Comparison of ENCODE assay signal across 22 mouse cellular contexts in genomic region chr7:80843910-80844640, GRCm38 (mm10). TPM values are rescaled to one million over a fixed set of nuclear protein-coding genes. Genes with fewer than 3 reads are reported as not detected.
A peak's percentile ranks its signal among the peaks of the same experiment; 100 is the strongest.
DNase-seq lines count a peak whose midpoint lies in the region; ATAC-seq and TF ChIP-seq lines count a peak whose summit lies in the region.
"Had no signal": no experiment of that assay in that cellular context is flagged by ENCODE, and none has a peak within 500 bp of the region (broad histone marks: within the 10 kb centered on the region; RNA-seq: fewer than 3 reads in every experiment).

No protein-coding gene starts in this region.

- TF ChIP-seq CTCF in embryonic fibroblast, embryonic 13.5 days (IDR thresholded peaks at IDR 0.05; ENCODE audit: borderline replicate concordance, insufficient read depth, low read length) = no peak

- 93% methylated on average over 8 of the region's 8 CpGs for WGBS in midbrain, embryonic 11.5 days
- 91% methylated on average over 8 of the region's 8 CpGs for WGBS in midbrain, embryonic 16.5 days

- DNase-seq in midbrain, embryonic 11.5 days (ENCODE audit: low spot score, missing footprints) = peak; percentile 75
- DNase-seq in ES-E14 (ENCODE audit: low read depth, low spot score) = no peak
- DNase-seq in right cerebral cortex, adult 18-20 months = no peak
- no peak for DNase-seq in ovary, postnatal 36 days (ENCODE audit: low spot score)
- DNase-seq: adrenal gland, postnatal 10 days; adrenal gland, postnatal 36 days; cerebellum, adult 18-20 months; cerebellum, adult 9-10 months; cerebellum, postnatal 14 days; forebrain, postnatal 0 days; gastrocnemius, adult 2 months; gastrocnemius, postnatal 14 days; heart, adult 11 months; heart, postnatal 14 days; heart, postnatal 4 days had no signal

- no peak overlapping the region for H3K4me2 ChIP-seq in midbrain, embryonic 11.5 days
- no peak overlapping the region for H3K4me2 ChIP-seq in midbrain, embryonic 16.5 days (ENCODE audit: low read length)
- H3K4me2 ChIP-seq: heart, embryonic 13.5 days; intestine, embryonic 15.5 days had no signal

- H3K27me3 ChIP-seq in midbrain, embryonic 11.5 days (ENCODE audit: control insufficient read depth, insufficient read depth, low read length) = no peaks in the 10 kb centered on the region
- no peaks in the 10 kb centered on the region for H3K27me3 ChIP-seq in midbrain, embryonic 16.5 days (ENCODE audit: control insufficient read depth, insufficient read depth, low read depth, low read length)
- H3K27me3 ChIP-seq: heart, embryonic 13.5 days; intestine, embryonic 15.5 days had no signal

- H3K9me3 ChIP-seq in midbrain, embryonic 11.5 days (ENCODE audit: control insufficient read depth, low read length) = no peaks in the 10 kb centered on the region
- H3K9me3 ChIP-seq in midbrain, embryonic 16.5 days (replicated peaks; ENCODE audit: control insufficient read depth, low read length, poor library complexity, severe bottlenecking) = no peaks in the 10 kb centered on the region
- no peaks in the 10 kb centered on the region for H3K9me3 ChIP-seq in ES-E14 (ENCODE audit: control insufficient read depth, insufficient read depth, low read depth, low read length)
- H3K9me3 ChIP-seq: heart, embryonic 13.5 days; intestine, embryonic 15.5 days had no signal

- no peak overlapping the region for H3K4me3 ChIP-seq in midbrain, embryonic 11.5 days (ENCODE audit: low read depth, low read length)
- H3K4me3 ChIP-seq in midbrain, embryonic 16.5 days (ENCODE audit: low read depth, low read length) = no peak overlapping the region
- no peak overlapping the region for H3K4me3 ChIP-seq in ES-E14 (ENCODE audit: insufficient read depth in 1 of 2, low read depth in 1 of 2, low read length in 2 of 2, poor library complexity in 1 of 2, severe bottlenecking in 1 of 2)
- H3K4me3 ChIP-seq in embryonic fibroblast, embryonic 13.5 days (ENCODE audit: insufficient read depth, low read length) = no peak overlapping the region
- H3K4me3 ChIP-seq: gastrocnemius, adult 2 months; heart, embryonic 13.5 days; intestine, embryonic 15.5 days had no signal

- no peak overlapping the region for H3K27ac ChIP-seq in midbrain, embryonic 11.5 days (ENCODE audit: low read depth, low read length)
- no peak overlapping the region for H3K27ac ChIP-seq in midbrain, embryonic 16.5 days (ENCODE audit: low read length)
- H3K27ac ChIP-seq in ES-E14 (ENCODE audit: insufficient read depth, low read depth, low read length, poor library complexity, severe bottlenecking) = peak overlapping the region; percentile 7; the same call in 1 of the 2 replicates
- peak overlapping the region; percentile 51 for H3K27ac ChIP-seq in embryonic fibroblast, embryonic 13.5 days (ENCODE audit: insufficient read depth, low read length)
- H3K27ac ChIP-seq: gastrocnemius, adult 2 months; heart, embryonic 13.5 days; intestine, embryonic 15.5 days had no signal

- no peaks in the 10 kb centered on the region for H3K36me3 ChIP-seq in midbrain, embryonic 11.5 days (ENCODE audit: control insufficient read depth, insufficient read depth, low read length)
- no peaks in the 10 kb centered on the region for H3K36me3 ChIP-seq in midbrain, embryonic 16.5 days (ENCODE audit: control insufficient read depth, insufficient read depth, low read length)
- H3K36me3 ChIP-seq in ES-E14 (ENCODE audit: control insufficient read depth, insufficient read depth, low read length, poor library complexity, severe bottlenecking) = no peaks in the 10 kb centered on the region
- H3K36me3 ChIP-seq: heart, embryonic 13.5 days; intestine, embryonic 15.5 days had no signal

- TF ChIP-seq POLR2A in embryonic fibroblast, embryonic 13.5 days (IDR thresholded peaks at IDR 0.05; ENCODE audit: low read depth, low read length) = no peak

- H3K4me1 ChIP-seq in midbrain, embryonic 11.5 days (ENCODE audit: control insufficient read depth, insufficient read depth, low read length) = no peaks in the 10 kb centered on the region
- H3K4me1 ChIP-seq in midbrain, embryonic 16.5 days (ENCODE audit: control insufficient read depth, insufficient read depth, low read length) = no peaks in the 10 kb centered on the region
- H3K4me1 ChIP-seq in ES-E14 (ENCODE audit: control insufficient read depth in 2 of 2, insufficient read depth in 2 of 2, low read length in 2 of 2, poor library complexity in 1 of 2) = peaks cover 12 to 13% of the 10 kb centered on the region in 2 experiments; a peak in 3 of 4 replicates
- H3K4me1 ChIP-seq in embryonic fibroblast, embryonic 13.5 days (ENCODE audit: control insufficient read depth, insufficient read depth, low read length) = peaks cover 12% of the 10 kb centered on the region

- no peak overlapping the region for H3K9ac ChIP-seq in midbrain, embryonic 11.5 days (ENCODE audit: low read length)
- H3K9ac ChIP-seq in midbrain, embryonic 16.5 days (ENCODE audit: low read depth, low read length) = no peak overlapping the region
- H3K9ac ChIP-seq in ES-E14 (ENCODE audit: insufficient read depth, low read depth, low read length, poor library complexity, severe bottlenecking) = no peak overlapping the region
- H3K9ac ChIP-seq: forebrain, postnatal 0 days; heart, embryonic 13.5 days; intestine, embryonic 15.5 days had no signal

- no peak for ATAC-seq in midbrain, embryonic 11.5 days (ENCODE audit: low FRiP score)
- ATAC-seq in midbrain, embryonic 16.5 days = no peak
- ATAC-seq: CD4-positive, CD25-positive, alpha-beta regulatory T cell, adult 4 months; forebrain, embryonic 14.5 days; forebrain, postnatal 0 days; hindbrain, embryonic 16.5 days; intestine, embryonic 15.5 days had no signal

- in situ Hi-C loops in ES-E14 (cut with MboI; ENCODE audit: low sequenced_read_pairs in 2 of 2, unreplicated experiment in 2 of 2) = loop anchor here in 1 of 2 experiments (10.0 kb wide), 1 partner anchor 109 kb away; no protein-coding TSS in a partner anchor

TF ChIP-seq in ES-E14, 5 proteins besides CTCF, POLR2A, EP300 and RAD21:
- TF ChIP-seq ZC3H11A (IDR thresholded peaks at IDR 0.05; ENCODE audit: borderline replicate concordance, low read depth, low read length) (no peak), CHD2 (IDR thresholded peaks at IDR 0.05; ENCODE audit: low read depth, low read length) (peak; percentile 49; the same call in 1 of the 2 replicates), ZNF384 (IDR thresholded peaks at IDR 0.05; ENCODE audit: low read depth, low read length) (peak; percentile 75; the same call in 1 of the 2 replicates)

RNA-seq across cellular contexts. Expression of gene Zscan2, which starts 16.6 kb away (rescaled TPM):
- polyA plus RNA-seq in midbrain, embryonic 11.5 days (2014; fragmentation: Nextera tagmentation; extraction: Ambion mirVana) = 3.8 and 5.0 TPM in 2 replicates
- polyA plus RNA-seq in midbrain, embryonic 16.5 days (2015; fragmentation: Nextera tagmentation; extraction: Ambion mirVana) = 4.0 TPM in 2 replicates
- total RNA-seq in ES-E14 (2012; rRNA removed) = 2.3 and 2.4 TPM in 2 replicates
- polyA plus RNA-seq in embryonic fibroblast, embryonic 13.5 days (2011; ENCODE audit: insufficient read length, low read depth, missing spikeins) = 2.7 and 5.1 TPM in 2 replicates

RNA-seq across cellular contexts. Expression of gene Iqgap1, which starts 18.3 kb away (rescaled TPM):
- polyA plus RNA-seq in midbrain, embryonic 11.5 days (2014; fragmentation: Nextera tagmentation; extraction: Ambion mirVana) = 23.5 and 24.8 TPM in 2 replicates
- 17.5 and 21.2 TPM in 2 replicates for polyA plus RNA-seq in midbrain, embryonic 16.5 days (2015; fragmentation: Nextera tagmentation; extraction: Ambion mirVana)
- 135 and 170 TPM in 2 replicates for total RNA-seq in ES-E14 (2012; rRNA removed)
- 206 and 311 TPM in 2 replicates for polyA plus RNA-seq in embryonic fibroblast, embryonic 13.5 days (2011; ENCODE audit: insufficient read length, low read depth, missing spikeins)

RNA-seq across cellular contexts. Expression of gene Wdr73, which starts 57.0 kb away (rescaled TPM):
- 36.1 and 41.2 TPM in 2 replicates for polyA plus RNA-seq in midbrain, embryonic 11.5 days (2014; fragmentation: Nextera tagmentation; extraction: Ambion mirVana)
- polyA plus RNA-seq in midbrain, embryonic 16.5 days (2015; fragmentation: Nextera tagmentation; extraction: Ambion mirVana) = 35.1 and 36.3 TPM in 2 replicates
- 38.2 and 41.5 TPM in 2 replicates for total RNA-seq in ES-E14 (2012; rRNA removed)
- polyA plus RNA-seq in embryonic fibroblast, embryonic 13.5 days (2011; ENCODE audit: insufficient read length, low read depth, missing spikeins) = 9.3 and 13.0 TPM in 2 replicates

Comparison
In these comparisons a context has a peak if more than half of its experiments do, and no peak if none do; other contexts are left out.
1. H3K27ac ChIP-seq: peak in ES-E14 (single experiment) and embryonic fibroblast, embryonic 13.5 days (single experiment); none in midbrain, embryonic 11.5 days (single experiment) and midbrain, embryonic 16.5 days (single experiment).